Mouse (Mus musculus) kidney, postnatal 36 days (tissue): ENCODE measurements at regions not wholly inside any gene's neighbourhood (a gene's known extent, or its start where the extent isn't known, plus 50 kb on each side); places are given as distances from the start of the nearest gene placed in this dataset.
A peak's percentile ranks its signal among the peaks of the same experiment; 100 is the strongest.

Experiments
- DNase-seq, 2 experiments: peaks; one replicate each; pipeline ENCODE4 v3.0.0; 2021 to 2022; ENCODE audit warnings: mixed read lengths in 2 of 2

DNA sequence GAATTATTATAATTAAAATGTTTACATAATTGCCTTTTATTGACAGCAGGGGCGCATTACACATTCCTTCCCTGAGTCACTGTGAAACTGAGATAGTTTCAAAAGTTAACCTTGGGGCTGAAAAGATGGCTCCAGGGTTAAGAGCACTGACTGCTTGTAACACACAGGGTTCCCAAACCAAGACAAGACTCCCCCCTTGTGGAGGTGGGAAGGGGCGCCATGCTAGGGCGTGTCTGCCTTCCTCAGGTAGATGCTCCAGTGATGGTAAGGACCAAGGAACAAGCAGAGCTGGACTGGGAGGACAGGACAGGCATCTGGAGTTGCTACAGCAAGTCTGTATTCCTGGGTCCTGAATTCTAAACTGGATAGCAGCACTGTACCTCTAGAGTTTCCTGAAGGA lies 351.9 kb downstream of the Tbc1d22a start:
- no peak for DNase-seq

DNA sequence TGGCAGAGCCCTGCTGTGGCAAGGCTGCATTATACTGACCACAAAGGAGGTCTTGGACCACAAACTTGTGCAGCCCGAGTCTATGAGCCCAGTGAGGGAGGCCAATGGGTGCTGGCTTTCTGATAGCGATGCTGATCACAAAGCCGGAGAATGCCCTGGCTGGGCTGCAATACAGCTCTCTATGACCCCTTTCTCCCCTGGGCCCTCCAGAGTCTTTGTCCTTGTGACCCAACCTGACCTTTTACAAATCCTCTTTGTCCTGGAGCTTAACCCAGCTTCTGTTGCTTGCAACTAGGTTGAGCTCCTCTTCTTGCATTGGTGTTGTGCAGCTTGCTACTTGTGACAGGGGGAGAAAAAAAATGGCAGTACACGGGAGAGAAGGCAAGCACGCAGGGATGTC lies 360.1 kb downstream of the Tbc1d22a start:
- DNase-seq, result no peak

DNA sequence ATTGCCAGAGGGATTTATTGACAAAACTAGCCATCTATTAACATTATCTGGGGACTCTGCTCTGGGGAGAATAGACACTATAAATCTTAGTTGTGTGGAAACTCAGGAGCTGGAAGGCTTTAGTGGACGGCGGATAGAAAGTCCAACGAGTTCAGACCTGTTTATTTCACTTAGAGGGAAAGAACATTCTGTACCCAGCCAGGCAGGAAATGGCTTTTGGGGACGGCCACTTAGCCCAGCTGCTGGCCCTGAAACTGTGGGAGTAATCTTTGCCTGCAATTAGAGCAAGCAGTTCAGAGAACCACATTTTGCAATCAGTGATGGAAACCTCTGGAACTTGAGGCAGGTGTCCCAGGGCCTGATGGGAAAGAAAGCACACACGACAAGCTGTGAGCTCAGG lies 362.4 kb downstream of the Tbc1d22a start:
- DNase-seq, result peak; percentile 10 to 49

DNA sequence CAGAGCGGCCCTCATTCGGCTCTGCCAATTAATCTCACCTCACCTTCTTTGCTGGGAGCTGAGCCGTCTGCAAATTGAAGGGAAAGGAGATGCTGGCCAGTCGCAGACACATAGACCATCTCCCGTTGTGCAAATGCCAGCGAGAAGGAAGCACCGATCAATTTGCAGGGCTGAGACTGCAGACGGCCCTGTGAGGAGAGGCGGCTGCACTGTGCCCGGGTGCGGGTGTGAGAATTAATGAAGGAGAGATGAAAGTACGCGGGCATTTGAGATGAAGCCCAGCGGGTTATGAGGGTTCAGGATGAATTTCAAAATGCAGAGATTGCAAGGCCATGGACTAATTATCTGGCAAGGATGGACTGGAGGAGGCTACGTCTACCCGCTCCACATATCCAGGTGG lies 364.4 kb downstream of the Tbc1d22a start:
- no peak for DNase-seq

DNA sequence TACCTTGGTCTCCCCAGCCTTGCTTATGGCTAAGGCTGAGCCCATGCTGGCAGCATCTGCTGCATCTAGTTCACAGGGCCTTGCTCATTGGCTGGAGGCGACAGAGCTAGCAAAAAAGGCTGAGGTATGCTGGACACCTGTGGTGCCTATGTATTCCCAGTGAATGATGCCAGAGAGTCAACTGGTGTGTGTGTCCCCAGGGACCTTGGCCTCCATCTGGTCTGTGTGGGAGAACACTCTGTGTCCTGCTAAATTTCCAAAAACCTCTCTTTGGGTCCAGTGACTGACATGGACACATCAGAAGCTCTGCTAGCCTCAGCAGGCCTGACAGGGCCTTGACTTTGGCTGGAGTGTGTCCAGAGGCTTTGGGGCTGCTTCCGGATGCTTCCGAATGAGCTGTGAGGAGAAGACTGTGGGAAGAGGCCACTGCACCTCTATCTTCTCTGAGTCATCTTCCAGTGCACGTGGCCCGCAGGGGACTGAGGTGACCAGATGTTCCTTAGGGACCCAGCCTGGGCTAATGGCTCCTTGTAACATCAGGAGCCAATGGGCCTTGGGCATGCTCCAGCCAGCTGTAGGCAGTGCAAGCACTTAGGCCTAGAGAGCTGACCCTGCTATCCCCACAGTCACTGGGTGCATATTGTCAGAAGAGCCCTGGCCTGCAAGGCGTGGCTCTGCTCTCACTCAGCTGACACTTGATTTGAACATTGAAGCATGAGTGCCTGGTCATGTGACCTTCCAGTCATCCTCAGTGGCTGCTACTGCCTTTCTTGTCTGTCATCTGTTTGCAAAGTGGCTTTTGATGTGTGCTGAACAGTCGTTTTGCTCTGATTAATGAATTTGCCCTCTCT lies 368.2 kb downstream of the Tbc1d22a start:
- no peak for DNase-seq

DNA sequence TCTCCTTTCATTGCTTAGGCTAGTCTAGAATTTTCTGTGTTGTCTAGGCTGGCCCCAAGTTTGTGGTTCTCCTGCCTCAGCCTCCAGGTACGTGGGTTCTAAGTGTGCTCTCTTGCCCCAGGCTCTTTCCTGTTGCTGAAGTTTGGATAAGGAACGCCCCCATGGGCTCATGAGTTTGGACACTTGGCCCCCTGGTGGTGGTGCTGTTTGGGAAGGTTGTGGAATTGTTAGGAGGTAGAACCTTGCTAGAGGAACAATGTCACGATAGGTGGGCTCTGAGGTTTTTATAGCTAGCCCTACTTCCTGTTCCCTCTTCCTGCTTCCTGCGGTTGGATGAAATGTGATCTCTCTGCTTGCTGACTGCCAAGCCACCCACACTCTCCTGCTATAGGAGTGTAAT lies 371.5 kb downstream of the Tbc1d22a start:
- peak in 1 of 2 experiments; percentile 29 for DNase-seq

DNA sequence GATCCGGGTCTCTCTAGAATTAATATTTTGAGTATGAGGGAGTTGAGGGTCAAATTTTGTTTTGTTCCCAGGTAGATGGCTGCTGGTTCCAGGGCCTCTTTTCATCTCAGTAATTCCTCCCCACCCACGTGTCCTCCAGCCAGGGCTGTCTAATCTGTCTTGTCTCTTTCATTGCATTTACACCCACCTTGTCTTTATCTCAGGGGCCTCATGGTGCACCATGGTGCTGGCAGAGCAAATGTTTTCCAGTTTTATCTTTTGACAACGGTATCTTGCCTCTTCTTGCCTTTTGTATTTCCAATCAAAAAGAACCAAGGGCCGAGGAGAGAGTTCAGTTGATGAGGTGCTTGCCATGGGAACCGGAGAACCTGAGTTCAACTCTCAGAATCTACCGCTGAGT lies 372.9 kb downstream of the Tbc1d22a start:
- DNase-seq, result no peak

DNA sequence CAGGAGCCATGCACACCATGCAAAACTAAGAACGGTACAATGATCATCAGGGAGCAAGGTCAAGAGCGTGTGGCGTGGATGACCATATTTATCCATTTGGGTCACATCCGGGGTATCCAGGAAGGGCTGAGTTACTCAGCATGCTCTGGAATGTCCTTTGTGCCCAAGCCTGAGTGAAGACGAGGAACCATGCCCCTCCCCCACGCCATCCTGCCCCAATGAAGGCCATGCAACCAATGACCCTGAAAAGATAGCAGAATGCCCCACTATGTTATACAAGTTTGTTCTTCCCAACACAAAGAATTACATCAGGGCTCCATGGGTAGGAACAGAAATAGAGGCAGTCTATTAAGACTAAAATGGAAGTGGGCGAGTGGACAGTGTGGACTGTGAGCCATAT lies 375.8 kb downstream of the Tbc1d22a start:
- DNase-seq, result no peak

DNA sequence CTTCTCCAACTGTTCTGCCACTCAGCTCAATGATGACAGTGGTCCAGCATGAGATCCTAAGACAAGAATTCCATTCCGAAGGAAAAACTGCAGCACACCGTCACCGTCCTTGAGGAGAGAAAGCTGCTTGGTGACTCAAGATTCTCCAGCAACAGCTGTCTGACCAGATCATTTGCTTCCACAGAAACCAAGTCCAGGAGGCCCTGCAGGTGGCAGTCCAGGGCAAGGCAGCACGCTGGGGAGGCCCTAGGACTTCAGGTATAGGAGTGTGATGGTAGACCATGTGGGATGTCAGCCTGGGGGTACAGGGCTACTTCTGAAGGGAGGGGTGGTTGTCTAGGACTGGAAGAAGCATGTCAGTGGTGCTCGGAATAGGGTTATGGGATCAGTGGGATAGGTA lies 376.6 kb downstream of the Tbc1d22a start:
- no peak for DNase-seq

DNA sequence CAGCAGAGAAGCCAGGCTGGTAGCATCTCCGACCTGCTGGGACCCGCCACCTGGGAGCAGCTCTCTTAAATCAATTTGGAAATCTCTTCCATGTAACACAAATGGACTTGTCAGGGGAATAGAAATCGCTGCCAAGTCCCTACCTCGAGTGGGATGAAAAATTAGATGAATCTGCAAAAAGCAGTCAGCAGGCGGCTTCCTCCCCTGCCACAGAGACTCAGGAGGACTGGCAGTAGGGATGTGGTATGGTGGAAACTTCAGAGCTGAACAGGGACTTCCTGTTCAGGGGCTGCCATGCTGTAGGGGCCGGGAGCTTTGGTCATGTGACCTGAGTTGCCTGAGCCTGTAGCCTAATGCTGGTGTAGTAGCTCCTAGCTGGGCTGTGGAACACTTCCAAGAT lies 379.1 kb downstream of the Tbc1d22a start:
- no peak for DNase-seq

DNA sequence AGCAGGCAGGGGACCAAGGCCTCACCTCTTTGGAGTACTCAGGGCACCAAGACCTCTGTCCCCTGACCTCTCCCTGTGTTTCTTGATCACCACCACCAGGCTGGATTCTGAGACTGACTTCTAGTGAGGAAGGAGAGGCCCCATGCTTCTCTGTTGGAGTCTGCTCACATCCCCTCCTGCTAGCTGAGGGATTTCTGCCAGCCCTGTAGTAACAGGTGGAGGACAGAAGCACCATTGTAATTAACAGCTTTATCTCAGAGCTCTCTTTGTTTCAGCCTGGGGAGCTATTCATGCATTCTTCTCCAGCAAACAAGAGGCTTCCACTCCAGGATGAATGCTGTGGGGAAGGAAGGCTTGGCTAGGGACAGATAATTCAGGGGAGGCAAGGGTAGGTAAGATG lies 392.2 kb downstream of the Tbc1d22a start:
- no peak for DNase-seq

DNA sequence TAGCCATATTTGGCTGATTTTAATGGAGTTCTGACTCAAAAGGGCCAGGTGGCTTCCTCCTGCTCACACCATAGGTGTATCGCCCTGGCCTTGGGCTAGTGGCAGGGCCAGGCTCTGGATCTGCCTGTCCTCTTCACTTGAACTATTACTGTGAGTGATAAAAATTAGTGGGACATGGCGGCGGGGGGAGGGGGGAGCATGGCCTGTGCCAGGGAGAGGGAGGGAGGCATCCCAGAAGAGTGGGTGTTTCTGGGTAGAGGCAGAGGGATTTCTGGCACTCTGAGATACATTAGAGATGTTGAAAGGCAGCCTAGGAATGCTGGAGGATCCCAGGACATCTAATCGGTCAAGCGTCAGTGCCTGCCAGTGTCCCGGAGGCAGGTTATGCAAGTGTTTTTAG lies 395.4 kb downstream of the Tbc1d22a start:
- no peak for DNase-seq

DNA sequence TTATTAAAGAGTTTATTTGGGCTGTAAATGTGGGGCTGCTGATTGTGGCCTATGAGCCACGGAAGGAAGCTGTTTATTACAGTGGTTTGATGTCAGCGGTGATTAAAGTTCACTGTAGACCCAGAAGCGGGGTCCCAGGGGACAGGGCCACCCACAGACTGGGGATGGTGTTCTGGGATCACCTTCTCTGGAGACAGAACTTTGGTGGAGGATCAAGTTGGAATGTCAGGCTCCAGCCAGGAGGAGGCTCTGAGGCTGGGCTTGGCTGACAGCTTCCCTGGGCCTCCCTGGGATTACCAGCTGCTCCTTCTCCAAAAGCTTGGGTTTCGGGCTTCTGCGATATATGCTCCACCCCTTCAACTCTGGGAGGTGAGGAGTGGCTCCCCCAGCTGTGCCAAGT lies 417.1 kb downstream of the Tbc1d22a start:
- peak in 1 of 2 experiments; percentile 11 for DNase-seq

DNA sequence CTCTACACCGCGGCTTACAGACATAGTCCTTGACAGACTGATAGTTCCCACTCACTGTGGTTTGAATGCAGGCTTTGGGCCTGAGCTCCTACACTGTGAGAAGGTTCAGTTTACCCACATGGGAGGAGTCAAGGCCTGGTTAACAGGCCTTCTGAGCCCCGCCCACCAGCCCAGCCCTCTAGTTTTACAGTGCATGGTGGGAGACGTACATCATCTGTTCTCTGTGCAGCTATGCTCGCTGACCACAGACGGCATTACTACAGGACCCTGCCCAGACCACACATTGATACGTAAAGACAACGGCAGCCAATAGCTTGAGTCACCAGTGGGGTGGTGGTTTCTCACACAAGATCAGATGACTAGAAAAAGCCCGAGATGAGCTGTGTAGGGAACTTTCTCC lies 431.0 kb downstream of the Tbc1d22a start:
- DNase-seq, result no peak

DNA sequence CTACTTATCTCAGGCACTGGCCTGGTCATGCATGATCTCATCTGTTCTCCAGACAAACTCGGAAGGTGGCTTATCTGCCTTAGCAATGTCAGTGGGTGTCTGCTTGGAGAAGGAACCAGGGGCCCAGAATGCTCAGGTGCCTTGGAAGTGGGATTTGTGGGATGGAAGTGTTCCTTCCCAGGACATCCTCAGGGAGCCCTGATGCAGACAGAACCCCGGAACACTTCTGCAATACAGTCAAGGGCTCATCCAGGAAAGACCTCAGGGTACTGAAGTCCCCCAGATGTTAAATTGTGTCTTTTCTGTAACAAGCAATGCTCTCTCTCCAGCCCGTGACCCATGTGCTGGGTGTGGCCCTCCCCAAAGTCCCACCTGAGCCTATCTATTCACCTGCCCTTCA lies 433.9 kb downstream of the Tbc1d22a start:
- no peak for DNase-seq

DNA sequence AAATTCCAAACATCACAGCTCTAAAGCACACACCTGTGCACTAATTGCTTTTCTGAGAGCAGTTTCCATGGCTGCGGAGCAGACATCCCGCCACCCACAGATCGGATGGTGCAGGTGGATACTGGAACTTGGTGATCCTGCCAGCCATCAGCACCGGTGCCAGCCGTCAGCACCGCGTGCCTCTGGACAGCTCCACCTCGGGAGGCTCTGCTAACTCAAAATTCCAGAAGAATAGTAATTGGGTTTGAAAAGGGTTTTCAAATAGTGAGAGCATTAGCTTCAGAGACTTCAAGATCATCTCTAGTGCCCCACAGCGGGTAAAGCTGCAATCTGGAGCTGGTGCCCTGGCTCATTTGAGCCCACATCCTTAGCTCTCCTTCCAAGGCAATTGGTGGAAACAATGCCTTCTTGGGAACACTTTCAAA lies 458.8 kb downstream of the Tbc1d22a start:
- peak in 1 of 2 experiments; percentile 40 for DNase-seq

DNA sequence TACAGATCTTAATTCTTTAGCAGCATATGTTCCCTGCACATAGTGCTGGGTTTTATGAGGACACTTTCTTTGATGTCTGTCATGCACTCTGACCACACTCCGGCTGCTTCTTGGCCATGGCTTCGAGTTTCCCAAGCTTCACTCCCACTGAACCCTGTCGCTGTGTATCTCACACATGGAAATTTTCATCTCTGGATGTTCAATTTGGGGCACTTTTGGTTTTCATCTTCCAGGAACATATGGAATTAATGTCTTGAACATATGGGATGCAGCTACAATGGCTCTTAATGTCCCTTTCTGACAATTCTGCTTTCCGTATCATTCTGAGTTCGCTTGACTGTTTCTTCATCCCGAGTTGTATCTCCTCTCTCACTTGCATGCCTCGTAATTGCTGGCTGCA lies 462.8 kb downstream of the Tbc1d22a start:
- no peak for DNase-seq

DNA sequence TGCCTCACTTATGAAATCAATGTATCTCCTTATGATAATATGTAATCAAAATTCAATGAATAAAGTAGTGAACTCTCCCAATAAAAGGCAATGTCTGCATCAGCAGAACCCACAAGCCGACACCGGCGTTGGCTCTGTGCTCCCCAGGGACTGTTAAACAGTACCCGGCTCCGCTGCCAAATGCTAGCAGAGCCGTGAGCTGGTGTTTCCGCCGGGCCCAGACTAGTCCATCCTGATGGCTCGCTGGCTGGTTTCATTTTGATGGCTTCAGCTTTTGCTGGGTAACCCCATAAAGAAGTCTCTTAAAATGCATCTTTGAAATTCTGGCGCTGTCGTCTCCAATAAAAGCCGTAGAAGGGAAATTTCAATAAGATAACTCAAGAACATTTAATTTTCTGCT lies 468.8 kb downstream of the Tbc1d22a start:
- no peak for DNase-seq

DNA sequence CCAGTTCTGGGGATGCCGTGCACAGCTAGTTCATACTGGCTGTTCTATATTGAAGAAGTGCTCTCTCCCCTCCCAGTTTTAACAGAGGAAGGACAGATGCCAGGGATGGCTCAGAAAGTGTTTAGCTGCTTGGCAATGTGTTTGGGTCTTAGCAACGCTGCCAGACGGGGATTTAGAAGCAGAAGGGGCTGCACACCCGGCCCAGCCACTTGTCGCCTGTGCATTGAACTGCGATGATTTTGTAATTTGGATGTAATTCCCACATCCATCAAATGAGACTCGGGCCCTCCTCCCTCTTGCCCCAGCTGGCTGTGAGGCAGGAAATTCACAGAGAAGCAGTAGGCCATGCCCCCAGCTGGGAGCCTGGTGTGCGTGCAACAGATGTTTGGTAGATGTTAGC lies 475.4 kb downstream of the Tbc1d22a start:
- DNase-seq, result no peak

DNA sequence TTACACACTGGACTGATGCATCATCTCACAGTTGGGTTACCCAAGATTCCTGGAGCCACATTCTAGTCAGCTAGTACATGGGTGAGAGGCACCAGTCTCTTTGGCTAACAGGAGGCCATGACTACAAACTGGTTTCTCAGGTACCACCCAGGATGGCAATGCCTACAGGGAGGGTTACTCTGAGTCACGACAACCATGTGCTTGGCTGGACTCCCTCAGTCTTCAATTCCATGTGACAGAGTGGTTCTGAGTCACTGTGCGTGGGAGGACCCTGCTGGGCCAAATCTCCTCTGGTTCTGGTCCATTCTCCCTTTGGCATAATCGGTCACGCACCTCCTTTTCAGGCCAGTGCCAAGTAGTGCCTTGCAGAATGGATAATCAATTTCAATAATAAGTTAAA lies 482.5 kb downstream of the Tbc1d22a start:
- no peak for DNase-seq

DNA sequence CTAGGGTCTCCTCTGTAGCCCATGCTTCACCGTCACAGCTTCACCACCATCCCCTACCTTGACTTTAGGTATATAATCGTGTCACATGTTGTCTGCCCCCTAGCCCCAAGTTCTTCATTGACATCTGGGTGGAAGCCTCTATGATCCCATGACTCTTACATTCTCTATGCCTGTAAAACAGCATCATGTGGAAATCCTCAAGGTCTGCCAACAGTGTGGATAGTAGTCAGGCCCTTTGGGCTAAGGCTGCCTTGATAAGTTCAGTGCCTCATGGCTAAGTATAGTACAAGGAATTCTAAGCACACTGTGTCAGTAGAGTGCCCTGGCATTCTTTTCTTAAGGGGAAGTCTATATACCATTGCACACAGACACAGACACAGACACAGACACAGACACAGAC lies 496.2 kb downstream of the Tbc1d22a start:
- no peak for DNase-seq

DNA sequence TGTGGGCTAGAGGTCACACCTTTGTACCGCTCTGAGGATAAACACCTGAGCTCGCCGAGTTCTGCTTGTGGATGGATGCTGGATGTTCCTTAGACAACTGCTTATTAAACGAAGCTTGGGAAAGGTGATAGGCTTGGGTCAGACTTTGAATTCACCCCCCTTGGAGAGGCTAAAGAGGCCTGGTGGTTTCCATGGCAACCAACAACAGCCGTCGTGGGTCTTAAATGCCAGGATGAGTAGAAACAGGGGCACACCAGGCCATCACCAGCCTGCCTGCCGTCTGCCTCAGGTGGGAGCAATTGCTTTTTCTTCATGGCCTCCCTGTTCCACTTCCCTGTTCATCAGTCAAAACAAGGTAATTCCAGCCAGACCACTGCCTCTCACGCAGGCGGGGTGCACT lies 504.1 kb downstream of the Tbc1d22a start:
- DNase-seq, result no peak

DNA sequence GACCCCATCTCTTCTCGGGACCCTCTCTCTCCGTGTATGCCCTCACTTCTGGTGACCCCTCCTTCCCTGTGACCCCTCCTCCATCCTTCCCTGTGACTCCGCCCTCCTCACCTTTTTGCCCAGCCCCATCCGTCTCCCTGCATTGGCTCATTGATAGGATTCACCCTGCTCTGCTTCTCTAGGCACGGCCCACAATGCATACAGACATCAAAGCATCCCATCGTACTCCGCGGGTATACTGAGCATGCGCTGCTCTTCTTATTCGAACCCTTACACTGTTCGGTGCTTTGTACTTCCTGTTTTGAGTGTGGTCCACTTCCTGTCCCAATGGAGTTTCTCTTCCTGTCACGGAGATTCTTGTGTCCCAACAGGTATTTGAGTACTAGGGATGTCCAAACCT lies 504.8 kb downstream of the Tbc1d22a start:
- no peak for DNase-seq

DNA sequence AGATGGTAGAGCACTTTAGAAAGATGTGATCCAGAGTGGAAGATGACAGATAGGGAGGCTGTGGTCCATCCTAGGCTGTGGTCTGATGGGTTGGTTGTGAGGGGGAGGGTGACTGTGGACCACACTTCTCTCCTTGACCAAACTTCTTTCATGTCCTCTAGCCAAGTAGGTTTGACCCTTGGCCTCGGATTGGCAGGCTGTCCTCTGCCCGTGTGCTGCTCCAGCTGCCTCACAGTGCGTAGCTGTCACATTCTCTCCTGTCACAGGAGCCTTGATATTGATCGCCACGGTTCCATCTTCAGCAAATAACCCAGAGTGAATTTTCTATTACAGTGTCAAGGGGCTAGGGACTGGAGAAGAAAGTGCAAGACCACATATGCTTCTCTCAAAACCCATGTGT lies 506.9 kb downstream of the Tbc1d22a start:
- DNase-seq, result no peak

DNA sequence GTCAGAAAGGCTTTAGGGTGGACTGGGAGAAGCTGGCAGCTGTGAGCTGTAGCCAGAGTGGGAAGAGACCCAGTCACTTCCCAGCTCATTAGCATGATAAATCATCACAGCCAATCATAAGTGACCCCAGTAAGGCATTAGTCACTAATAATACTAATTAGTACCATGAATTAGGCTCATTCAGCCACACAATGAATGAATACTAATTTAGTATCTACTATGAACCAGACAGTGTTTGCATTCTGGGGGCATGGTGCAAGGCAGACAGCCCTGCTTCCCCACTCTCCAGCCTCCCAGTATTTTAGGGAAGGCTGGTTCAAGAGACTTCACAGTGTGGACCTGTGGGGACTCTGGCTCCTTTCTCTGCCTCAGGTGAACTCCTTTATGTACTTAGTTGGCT lies 523.7 kb downstream of the Tbc1d22a start:
- DNase-seq, result no peak
